Mouse (Mus musculus): ENCODE measurements around the gene Kif3c.

Kif3c gene

GRCm38 (mm10) chr12:3425375-3426341 is 60.7 kb downstream of the Kif3c start:
- DNase-seq (ENCODE audit: low spot score): peak; percentile 26

GRCm38 (mm10) chr12:3426530-3427034 is 61.6 kb downstream of the Kif3c start, which contains the start of gene Asxl2:
Gene Asxl2, plus strand, starts transcription at chr12:3426857.
- peak; percentile 99 for DNase-seq (ENCODE audit: low spot score)

GRCm38 (mm10) chr12:3427067-3427889 is 62.3 kb downstream of the Kif3c start:
- peak; percentile 65 for DNase-seq (ENCODE audit: low spot score)

- no peak for DNase-seq (ENCODE audit: low spot score)
Measured at GRCm38 (mm10) chr12:3427891-3428775, 63.2 kb downstream of the Kif3c start.

GRCm38 (mm10) chr12:3429681-3430442 is 64.9 kb downstream of the Kif3c start:
- no peak for DNase-seq (ENCODE audit: low spot score)

GRCm38 (mm10) chr12:3430443-3430753 is 65.5 kb downstream of the Kif3c start:
- no peak for DNase-seq (ENCODE audit: low spot score)

GRCm38 (mm10) chr12:3430985-3431384 is 66.1 kb downstream of the Kif3c start:
- no peak for DNase-seq (ENCODE audit: low spot score)

- DNase-seq (ENCODE audit: low spot score): no peak
Measured at GRCm38 (mm10) chr12:3433736-3434135, 68.8 kb downstream of the Kif3c start.

- DNase-seq (ENCODE audit: low spot score): no peak
Measured at GRCm38 (mm10) chr12:3436446-3436845, 71.5 kb downstream of the Kif3c start.

GRCm38 (mm10) chr12:3437815-3438214 is 72.9 kb downstream of the Kif3c start:
- DNase-seq (ENCODE audit: low spot score): no peak

- DNase-seq (ENCODE audit: low spot score): no peak
Measured at GRCm38 (mm10) chr12:3440916-3441315, 76.0 kb downstream of the Kif3c start.

GRCm38 (mm10) chr12:3441361-3441760 is 76.4 kb downstream of the Kif3c start:
- DNase-seq (ENCODE audit: low spot score): no peak

GRCm38 (mm10) chr12:3453554-3453953 is 88.6 kb downstream of the Kif3c start:
- DNase-seq (ENCODE audit: low spot score): no peak
